Mouse (Mus musculus): Measurements from ENCODE around the gene Ankle2. TPM values are rescaled to one million over a fixed set of nuclear protein-coding genes. Genes with fewer than 3 reads are reported as not detected.

The Ankle2 gene
- polyA plus RNA-seq, 1 experiment from 2014 or later = 36.7 TPM

GRCm38 (mm10) chr5:110232346-110232745, 1.5 kb downstream of the Ankle2 start:
- Histone ChIP-seq H3K4me1 (peaks cover 20% of the 10 kb centered on the region), H3K4me3 (no peak overlapping the region), H3K9ac (no peak overlapping the region), H3K27me3 (no peaks in the 10 kb centered on the region), H3K36me3 (peaks cover 23% of the 10 kb centered on the region), H3K9me3 (replicated peaks) (no peaks in the 10 kb centered on the region), H3K27ac (no peak overlapping the region), H3K4me2 (replicated peaks) (peak overlapping the region; percentile 62; the same call in 1 of the 2 replicates)
- ATAC-seq (ENCODE audit: low FRiP score) = no peak
- 87% methylated on average over 6 of the region's 6 CpGs for WGBS

DNA sequence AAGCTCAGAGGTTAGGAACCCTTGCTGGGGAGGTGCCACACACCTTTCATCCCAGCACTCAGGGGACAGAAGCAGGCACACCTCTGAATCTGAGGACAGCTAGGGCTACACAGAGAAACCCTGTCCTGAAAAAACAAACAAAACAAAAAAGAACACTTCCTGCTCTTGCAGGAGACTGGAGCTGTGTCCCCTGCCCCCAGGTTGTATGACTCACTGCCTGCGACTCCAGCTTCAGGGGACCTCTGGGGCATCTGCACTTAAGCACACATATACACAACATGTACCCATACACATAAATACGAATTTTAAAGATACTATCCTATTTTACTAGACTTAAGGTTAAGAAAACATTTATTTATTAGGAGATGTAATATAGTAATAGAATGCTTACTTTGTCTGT, 13.3 kb downstream of the Ankle2 start:
- H3K4me1 ChIP-seq = no peaks in the 10 kb centered on the region
- no peaks in the 10 kb centered on the region for H3K9me3 ChIP-seq (replicated peaks)
- no peak overlapping the region for H3K4me2 ChIP-seq (replicated peaks)
- H3K36me3 ChIP-seq = peaks cover 87% of the 10 kb centered on the region
- H3K9ac ChIP-seq = no peak overlapping the region
- no peak overlapping the region for H3K4me3 ChIP-seq
- no peak for ATAC-seq (ENCODE audit: low FRiP score)
- WGBS = 93% methylated on average over 2 of the region's 2 CpGs
- no peak overlapping the region for H3K27ac ChIP-seq
- no peaks in the 10 kb centered on the region for H3K27me3 ChIP-seq

DNA sequence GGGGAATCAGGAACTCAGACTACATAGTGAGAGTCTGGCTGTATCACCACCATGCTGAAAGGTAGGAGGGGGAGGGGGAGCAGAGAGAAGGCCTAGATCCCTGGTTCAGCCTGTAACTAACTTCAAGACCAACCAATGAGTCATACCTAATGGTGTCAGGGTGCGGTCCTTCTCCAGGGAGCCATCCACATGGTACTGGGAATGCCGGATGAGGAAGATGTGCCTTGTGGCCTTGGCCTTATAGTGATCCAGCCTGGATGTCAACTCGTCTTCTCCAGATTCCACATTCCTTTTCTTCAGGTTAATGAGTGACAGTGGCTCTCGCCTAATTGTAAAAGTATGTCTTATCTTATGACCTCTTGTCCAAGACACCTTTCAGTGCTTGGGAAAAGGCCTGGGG, 36.1 kb downstream of the Ankle2 start:
- Histone ChIP-seq H3K4me3 (no peak overlapping the region), H3K36me3 (peaks cover 42% of the 10 kb centered on the region), H3K4me2 (replicated peaks) (no peak overlapping the region), H3K9me3 (replicated peaks) (no peaks in the 10 kb centered on the region), H3K4me1 (peaks cover 8% of the 10 kb centered on the region), H3K27ac (no peak overlapping the region), H3K27me3 (no peaks in the 10 kb centered on the region), H3K9ac (no peak overlapping the region)
- 92% methylated on average over 4 of the region's 4 CpGs for WGBS
- ATAC-seq (ENCODE audit: low FRiP score) = no peak

DNA sequence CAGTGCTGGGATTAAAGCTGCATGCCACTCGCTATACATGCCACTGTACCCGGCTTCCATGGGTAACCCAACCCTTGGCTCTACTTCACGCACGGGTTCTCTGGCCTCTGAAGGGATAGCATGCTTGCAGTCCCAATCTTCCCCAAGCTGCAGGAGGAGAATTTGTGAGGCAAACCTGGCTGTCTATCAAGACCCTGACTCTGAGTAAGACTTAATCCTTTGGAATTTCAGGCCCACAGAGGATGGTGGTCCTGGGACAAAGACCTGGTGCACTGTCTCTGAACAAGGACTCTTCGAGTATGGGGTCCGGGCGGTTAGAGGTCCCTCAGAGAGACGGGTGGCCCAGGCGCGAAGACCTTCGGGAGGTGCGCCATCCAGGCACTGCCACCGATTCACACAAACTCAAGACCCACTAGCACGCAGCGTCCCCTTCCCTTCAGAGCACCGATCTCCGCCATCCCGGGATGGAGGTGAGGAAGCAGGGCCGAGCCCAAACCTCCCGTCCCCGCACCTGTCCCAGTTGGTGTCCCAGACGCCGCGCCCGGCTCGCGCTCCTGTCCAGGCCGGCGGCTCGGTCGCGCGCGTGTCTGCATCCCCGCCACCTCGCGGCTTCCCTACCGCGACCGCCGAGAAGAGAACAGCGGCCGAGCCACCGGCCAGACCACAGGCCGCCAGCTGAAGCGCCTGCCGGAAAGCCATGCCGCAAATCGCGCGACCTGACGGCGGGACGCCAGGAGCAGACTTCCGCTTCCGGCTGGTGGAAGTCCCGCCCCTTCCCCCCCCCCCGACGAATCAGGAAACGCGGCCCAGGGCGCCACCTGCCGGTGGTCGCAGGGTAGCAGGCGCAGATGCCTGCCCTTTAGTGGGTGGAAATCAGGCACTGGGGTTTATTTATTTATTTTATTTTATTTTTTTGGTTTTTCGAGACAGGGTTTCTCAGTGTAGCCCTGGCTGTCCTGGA, 38.6 kb downstream of the Ankle2 start, which contains the start of gene Pgam5:
Gene Pgam5, minus strand, starts transcription at position 773 of the 961 bp plus-strand sequence.
- ATAC-seq (ENCODE audit: low FRiP score) = peak; percentile 91
- Histone ChIP-seq H3K4me2 (replicated peaks) (peak within 1 kb of the TSS; percentile 94), H3K4me3 (peak within 1 kb of the TSS; percentile 96), H3K9me3 (replicated peaks) (no peaks in the 10 kb centered on the region), H3K9ac (peak within 1 kb of the TSS; percentile 91), H3K36me3 (peaks cover 31% of the 10 kb centered on the region), H3K4me1 (peaks cover 8% of the 10 kb centered on the region), H3K27me3 (no peaks in the 10 kb centered on the region), H3K27ac (0 out of 2 replicates have a peak within 1 kb of the TSS, but pooled peaks have one; percentile 46)
- under 1% methylated on average over 64 of the region's 66 CpGs for WGBS

DNA sequence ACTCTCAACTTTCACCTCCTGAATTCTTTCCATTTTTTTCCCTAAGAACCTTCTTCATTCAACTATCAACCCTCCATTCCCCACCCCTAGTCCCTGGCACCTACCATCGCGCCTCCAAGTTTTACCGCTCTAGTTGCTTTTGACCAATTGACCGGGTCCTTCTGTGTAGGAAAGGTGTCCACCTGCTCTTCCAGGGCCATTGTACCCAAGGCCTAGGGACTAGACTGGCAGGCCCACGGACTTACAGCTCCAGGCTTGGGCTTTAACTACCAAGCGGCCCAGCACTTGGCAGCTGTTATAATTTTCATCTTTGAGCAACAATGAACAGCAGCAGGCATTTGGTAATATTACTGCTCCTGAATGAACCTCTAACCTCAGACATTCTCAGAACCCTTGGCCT, 39.4 kb downstream of the Ankle2 start:
- no peak overlapping the region for H3K27ac ChIP-seq
- H3K36me3 ChIP-seq = peaks cover 23% of the 10 kb centered on the region
- H3K9me3 ChIP-seq (replicated peaks) = no peaks in the 10 kb centered on the region
- no peak for ATAC-seq (ENCODE audit: low FRiP score)
- no peak overlapping the region for H3K4me2 ChIP-seq (replicated peaks)
- 89% methylated on average over 6 of the region's 6 CpGs for WGBS
- peaks cover 8% of the 10 kb centered on the region for H3K4me1 ChIP-seq
- H3K27me3 ChIP-seq = no peaks in the 10 kb centered on the region
- H3K4me3 ChIP-seq = no peak overlapping the region
- H3K9ac ChIP-seq = no peak overlapping the region

DNA sequence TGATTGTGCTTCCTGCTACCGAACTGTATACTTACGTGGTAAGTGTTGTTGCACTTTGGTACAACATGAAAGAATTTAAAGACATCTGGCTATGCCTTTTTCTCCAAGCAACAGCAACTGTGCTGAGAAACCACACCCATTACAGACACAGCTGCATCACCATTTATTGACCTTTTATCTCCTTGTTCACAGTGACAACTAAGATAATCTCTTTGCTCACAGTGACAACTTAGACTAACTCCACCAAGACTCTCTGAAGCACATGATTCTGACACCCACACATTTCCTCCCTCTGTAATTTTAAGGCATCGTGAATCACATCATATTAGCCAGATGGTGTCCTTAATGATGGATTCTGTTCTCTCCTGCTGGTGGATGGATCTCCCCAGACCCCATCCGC, 43.3 kb downstream of the Ankle2 start:
- Histone ChIP-seq H3K9me3 (replicated peaks) (no peaks in the 10 kb centered on the region), H3K27me3 (no peaks in the 10 kb centered on the region), H3K9ac (no peak overlapping the region), H3K4me3 (no peak overlapping the region), H3K27ac (no peak overlapping the region), H3K36me3 (no peaks in the 10 kb centered on the region), H3K4me1 (no peaks in the 10 kb centered on the region; the same call in 1 of the 2 replicates), H3K4me2 (replicated peaks) (no peak overlapping the region)
- 83% methylated on average over 4 of the region's 4 CpGs for WGBS
- ATAC-seq (ENCODE audit: low FRiP score) = no peak

DNA sequence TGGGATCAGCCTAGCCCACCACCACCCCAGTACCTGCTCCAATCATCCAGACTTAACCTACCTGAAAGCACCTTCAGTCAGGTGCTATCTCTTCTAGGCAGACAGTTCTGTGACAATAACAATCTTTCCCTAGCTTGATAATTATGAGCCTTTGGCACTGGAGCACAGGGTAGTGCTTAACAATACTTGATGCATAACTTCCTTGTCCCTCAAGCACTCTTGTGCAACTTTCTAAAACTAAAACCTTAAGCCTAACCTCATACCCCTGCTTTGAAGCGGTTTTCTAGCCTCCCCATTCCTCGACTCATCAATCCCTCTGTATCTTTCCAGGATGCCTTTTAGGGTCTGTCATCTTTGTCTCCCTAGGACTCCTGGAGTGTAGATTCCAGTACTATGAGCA, 44.0 kb downstream of the Ankle2 start:
- Histone ChIP-seq H3K27ac (no peak overlapping the region), H3K27me3 (no peaks in the 10 kb centered on the region), H3K4me2 (replicated peaks) (no peak overlapping the region), H3K4me1 (no peaks in the 10 kb centered on the region), H3K36me3 (no peaks in the 10 kb centered on the region), H3K4me3 (no peak overlapping the region), H3K9ac (no peak overlapping the region), H3K9me3 (replicated peaks) (no peaks in the 10 kb centered on the region)
- 77% methylated on average over 2 of the region's 2 CpGs for WGBS
- ATAC-seq (ENCODE audit: low FRiP score) = no peak

DNA sequence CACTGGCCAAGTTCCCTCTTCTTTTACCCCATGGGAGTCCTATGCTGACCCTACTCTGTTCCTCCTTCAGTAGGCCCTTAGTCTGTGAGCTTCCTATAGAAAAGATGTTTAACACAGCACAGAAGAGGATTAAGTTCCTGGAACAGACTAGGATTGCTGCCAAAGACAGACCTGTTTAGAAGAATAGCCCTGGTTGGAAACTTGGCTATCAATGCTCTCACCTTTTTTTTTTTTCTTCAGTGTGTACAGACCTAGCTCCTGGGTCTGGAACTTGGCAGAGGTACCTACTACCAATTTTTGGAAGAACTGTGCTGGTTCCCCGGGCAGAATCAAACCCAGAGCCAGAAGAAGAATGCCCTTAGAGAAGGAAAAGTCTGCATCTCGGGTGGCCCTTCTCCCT, 45.6 kb downstream of the Ankle2 start:
- Histone ChIP-seq H3K36me3 (no peaks in the 10 kb centered on the region), H3K4me1 (no peaks in the 10 kb centered on the region), H3K9ac (no peak overlapping the region), H3K27me3 (no peaks in the 10 kb centered on the region), H3K9me3 (replicated peaks) (no peaks in the 10 kb centered on the region), H3K4me3 (no peak overlapping the region), H3K27ac (no peak overlapping the region), H3K4me2 (replicated peaks) (no peak overlapping the region)
- ATAC-seq (ENCODE audit: low FRiP score) = no peak
- WGBS = 75% methylated on average over 2 of the region's 2 CpGs

DNA sequence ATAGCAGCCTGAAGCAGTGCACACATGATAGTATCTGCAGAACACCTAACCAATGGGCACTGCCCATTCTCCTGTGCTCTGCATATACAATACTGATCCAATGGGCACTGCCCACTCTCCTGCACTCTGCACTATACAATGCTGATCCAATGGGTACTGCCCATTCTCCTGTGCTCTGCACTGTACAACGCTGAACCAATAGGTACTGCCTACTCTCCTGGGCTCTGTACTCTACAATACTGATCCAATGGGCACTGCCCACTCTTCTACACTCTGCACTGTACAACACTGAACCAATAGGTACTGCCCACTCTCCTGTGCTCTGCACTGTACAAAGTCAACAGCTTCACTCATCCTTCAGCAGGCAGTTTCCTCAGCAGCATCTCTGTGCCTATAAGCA, 46.1 kb downstream of the Ankle2 start:
- WGBS = 88% methylated on average over 1 of the region's 1 CpGs
- Histone ChIP-seq H3K4me1 (no peaks in the 10 kb centered on the region), H3K9me3 (replicated peaks) (no peaks in the 10 kb centered on the region), H3K9ac (no peak overlapping the region), H3K27ac (no peak overlapping the region), H3K4me2 (replicated peaks) (no peak overlapping the region), H3K36me3 (no peaks in the 10 kb centered on the region), H3K27me3 (no peaks in the 10 kb centered on the region), H3K4me3 (no peak overlapping the region)
- ATAC-seq (ENCODE audit: low FRiP score) = 0 out of 2 replicates have a peak, but pooled peaks have one; percentile 32

DNA sequence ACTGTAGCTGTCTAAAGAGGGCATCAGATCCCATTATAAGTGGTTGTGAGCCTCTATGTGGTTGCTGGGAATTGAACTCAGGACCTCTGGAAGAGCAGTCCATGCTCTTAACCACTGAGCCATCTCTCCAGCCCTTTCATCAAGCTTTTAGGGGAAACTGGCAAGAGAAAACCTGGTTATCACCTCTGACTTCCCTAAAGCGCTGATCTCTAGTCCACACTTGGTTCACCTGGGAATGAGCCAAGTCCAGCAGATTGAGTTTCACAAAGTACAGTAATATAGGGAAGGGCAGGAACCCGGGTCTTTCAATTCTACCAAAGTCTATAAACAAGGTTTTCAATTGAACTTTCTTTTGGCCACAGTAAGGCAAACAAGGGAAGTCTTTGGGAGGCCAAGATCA, 51.2 kb downstream of the Ankle2 start:
- Histone ChIP-seq H3K36me3 (no peaks in the 10 kb centered on the region), H3K4me2 (replicated peaks) (no peak overlapping the region), H3K27ac (no peak overlapping the region), H3K4me3 (no peak overlapping the region), H3K9ac (no peak overlapping the region), H3K4me1 (peaks cover 14% of the 10 kb centered on the region), H3K27me3 (peaks cover 21% of the 10 kb centered on the region), H3K9me3 (replicated peaks) (no peaks in the 10 kb centered on the region)
- WGBS = 86% methylated on average over 2 of the region's 2 CpGs
- ATAC-seq (ENCODE audit: low FRiP score) = no peak

- Histone ChIP-seq H3K9me3 (replicated peaks) (no peaks in the 10 kb centered on the region), H3K27me3 (peaks cover 21% of the 10 kb centered on the region), H3K27ac (no peak overlapping the region), H3K4me3 (no peak overlapping the region), H3K36me3 (peaks cover 3% of the 10 kb centered on the region; the same call in 1 of the 2 replicates), H3K4me2 (replicated peaks) (no peak overlapping the region), H3K9ac (no peak overlapping the region), H3K4me1 (peaks cover 17% of the 10 kb centered on the region)
- 9% methylated on average over 4 of the region's 4 CpGs for WGBS
- no peak for ATAC-seq (ENCODE audit: low FRiP score)
Observed at GRCm38 (mm10) chr5:110284536-110284935, 53.7 kb downstream of the Ankle2 start.

DNA sequence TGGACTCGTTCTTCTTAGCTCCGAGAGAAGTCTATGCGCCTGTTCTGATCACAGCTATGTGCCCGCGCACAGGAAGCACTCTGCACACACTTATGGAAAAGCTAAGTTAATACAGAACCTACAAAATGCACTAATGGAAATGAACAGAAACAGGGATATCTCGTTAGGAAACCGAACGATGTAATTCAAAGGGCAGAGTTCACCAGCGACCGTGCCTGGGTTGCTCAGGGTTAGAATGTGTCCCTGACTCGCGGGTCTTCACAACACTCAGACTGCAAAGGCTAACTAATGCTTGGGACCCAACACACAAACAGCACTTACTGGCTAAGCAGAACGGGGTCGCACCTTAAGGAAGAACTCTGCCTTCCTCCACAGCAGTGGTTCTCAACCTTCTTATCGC, 54.4 kb downstream of the Ankle2 start:
- H3K27me3 ChIP-seq = peaks cover 21% of the 10 kb centered on the region
- 12% methylated on average over 15 of the region's 15 CpGs for WGBS
- peak overlapping the region; percentile 76 for H3K4me3 ChIP-seq
- H3K9me3 ChIP-seq (replicated peaks) = no peaks in the 10 kb centered on the region
- H3K27ac ChIP-seq = no peak overlapping the region
- no peak overlapping the region for H3K9ac ChIP-seq
- peaks cover 6% of the 10 kb centered on the region; the same call in 1 of the 2 replicates for H3K36me3 ChIP-seq
- peaks cover 17% of the 10 kb centered on the region for H3K4me1 ChIP-seq
- ATAC-seq (ENCODE audit: low FRiP score) = no peak
- H3K4me2 ChIP-seq (replicated peaks) = peak overlapping the region; percentile 95
